20 mouse cellular contexts compared by ENCODE assay signal in the genomic region with DNA sequence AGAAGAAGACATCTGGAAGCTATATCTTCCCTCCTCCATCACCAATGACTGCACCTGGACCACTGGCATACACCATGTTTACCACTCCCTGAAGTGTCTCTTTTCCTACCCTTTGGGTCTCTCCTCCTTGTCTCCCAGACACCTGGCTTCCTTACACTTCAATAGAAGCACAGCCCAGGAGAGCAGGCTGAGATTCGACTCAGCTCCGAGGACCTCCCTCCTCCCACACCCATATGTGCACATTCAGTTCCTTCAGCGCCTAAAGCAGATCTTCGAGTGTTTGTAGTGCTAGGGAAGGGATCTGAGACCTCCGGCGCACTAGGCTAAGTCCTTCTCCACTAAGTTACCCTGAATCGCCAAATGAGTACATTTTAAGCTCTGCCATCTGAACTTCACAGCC.
DNase-seq lines count a peak whose midpoint lies in the region; ATAC-seq and TF ChIP-seq lines count a peak whose summit lies in the region.
"Had no signal": no experiment of that assay in that cellular context is flagged by ENCODE, and none has a peak within 500 bp of the region (broad histone marks: within the 10 kb centered on the region; RNA-seq: fewer than 3 reads in every experiment).

No protein-coding gene starts in this region.

- no peaks in the 10 kb centered on the region for H3K9me3 ChIP-seq in forebrain, postnatal 0 days (ENCODE audit: low read length)
- H3K9me3 ChIP-seq in forebrain, embryonic 15.5 days: no peaks in the 10 kb centered on the region
- H3K9me3 ChIP-seq: embryonic facial prominence, embryonic 10.5 days; forebrain, embryonic 13.5 days; heart, embryonic 15.5 days; hindbrain, embryonic 13.5 days had no signal

- WGBS in forebrain, postnatal 0 days: 74% methylated on average over 7 of the region's 7 CpGs
- 85% methylated on average over 7 of the region's 7 CpGs for WGBS in forebrain, embryonic 15.5 days

- TF ChIP-seq CTCF in forebrain, postnatal 0 days (IDR thresholded peaks at IDR 0.05; ENCODE audit: low read depth): no peak
- no peak for TF ChIP-seq CTCF in layer of hippocampus, adult 2 months (conservative IDR thresholded peaks at IDR 0.05)

- no peaks in the 10 kb centered on the region for H3K4me1 ChIP-seq in forebrain, postnatal 0 days (ENCODE audit: insufficient read depth)
- peaks cover 20% of the 10 kb centered on the region; the same call in 1 of the 2 replicates for H3K4me1 ChIP-seq in forebrain, embryonic 15.5 days

- H3K4me2 ChIP-seq in forebrain, postnatal 0 days (ENCODE audit: low read depth): no peak overlapping the region
- no peak overlapping the region for H3K4me2 ChIP-seq in forebrain, embryonic 15.5 days (replicated peaks)
- H3K4me2 ChIP-seq: forebrain, embryonic 13.5 days; heart, embryonic 11.5 days; heart, embryonic 15.5 days; hindbrain, embryonic 13.5 days had no signal

- H3K4me3 ChIP-seq in forebrain, postnatal 0 days (ENCODE audit: low read depth, low read length): no peak overlapping the region
- no peak overlapping the region for H3K4me3 ChIP-seq in forebrain, embryonic 15.5 days
- no peak overlapping the region for H3K4me3 ChIP-seq in layer of hippocampus, adult 2 months
- H3K4me3 ChIP-seq: embryonic facial prominence, embryonic 10.5 days; forebrain, embryonic 13.5 days; heart, adult 2 months; heart, embryonic 15.5 days; hindbrain, embryonic 13.5 days had no signal

- no peaks in the 10 kb centered on the region for H3K36me3 ChIP-seq in forebrain, postnatal 0 days (ENCODE audit: insufficient read depth)
- H3K36me3 ChIP-seq in forebrain, embryonic 15.5 days: no peaks in the 10 kb centered on the region
- H3K36me3 ChIP-seq: embryonic facial prominence, embryonic 10.5 days; heart, embryonic 15.5 days; hindbrain, embryonic 13.5 days had no signal

- H3K9ac ChIP-seq in forebrain, postnatal 0 days: no peak overlapping the region
- no peak overlapping the region for H3K9ac ChIP-seq in forebrain, embryonic 15.5 days (replicated peaks)
- H3K9ac ChIP-seq: forebrain, embryonic 13.5 days; heart, embryonic 15.5 days; hindbrain, embryonic 13.5 days had no signal

- DNase-seq in forebrain, postnatal 0 days: no peak
- peak in 1 of 2 experiments; percentile 36 for DNase-seq in layer of hippocampus, adult 2 months (ENCODE audit: low spot score in 2 of 2)
- DNase-seq in layer of hippocampus, adult 9-10 months (ENCODE audit: low spot score): no peak
- peak; percentile 53 to 63 for DNase-seq in left cerebral cortex, postnatal 36 days (ENCODE audit: low spot score in 2 of 2)
- no peak for DNase-seq in left cerebral cortex, adult 8-10 months (ENCODE audit: low spot score in 2 of 2)
- peak; percentile 60 to 70 for DNase-seq in right cerebral cortex, adult 2 months (ENCODE audit: low spot score in 2 of 2)
- DNase-seq in right cerebral cortex, postnatal 4 days: no peak
- DNase-seq: adrenal gland, postnatal 10 days; cerebellum, adult 11-12 months; cerebellum, adult 9-11 months; gastrocnemius, postnatal 36 days; heart, adult 2 months; heart, postnatal 14 days had no signal

- intact Hi-C loops in left cerebral cortex, postnatal 36 days (cut with DNase I): no loop called here

- no peaks in the 10 kb centered on the region for H3K27me3 ChIP-seq in forebrain, postnatal 0 days (ENCODE audit: insufficient read depth, low read length)
- no peaks in the 10 kb centered on the region for H3K27me3 ChIP-seq in forebrain, embryonic 15.5 days
- H3K27me3 ChIP-seq: forebrain, embryonic 13.5 days; heart, embryonic 15.5 days; hindbrain, embryonic 13.5 days had no signal

- ATAC-seq in forebrain, postnatal 0 days: no peak
- ATAC-seq in forebrain, embryonic 15.5 days (replicated peaks): no peak
- ATAC-seq: hindbrain, postnatal 0 days had no signal

- H3K27ac ChIP-seq in forebrain, postnatal 0 days (ENCODE audit: low read depth, low read length): 0 out of 2 replicates have a peak overlapping the region, but pooled peaks have one; percentile 68
- no peak overlapping the region for H3K27ac ChIP-seq in forebrain, embryonic 15.5 days (replicated peaks)
- peak overlapping the region; percentile 48; the same call in 1 of the 2 replicates for H3K27ac ChIP-seq in layer of hippocampus, adult 2 months
- H3K27ac ChIP-seq: embryonic facial prominence, embryonic 10.5 days; heart, adult 2 months; heart, embryonic 15.5 days; hindbrain, embryonic 13.5 days; hindbrain, postnatal 0 days had no signal

Comparison
In these comparisons a context has a peak if more than half of its experiments do, and no peak if none do; other contexts are left out.
1. DNase-seq: peak in left cerebral cortex, postnatal 36 days (2 of 2) and right cerebral cortex, adult 2 months (2 of 2); none in forebrain, postnatal 0 days (single experiment), layer of hippocampus, adult 9-10 months (single experiment), left cerebral cortex, adult 8-10 months (0 of 2) and right cerebral cortex, postnatal 4 days (single experiment).